Mouse (Mus musculus): ENCODE data around the gene Chtf18.

GRCm38 (mm10) chr17:25773549-25774120 is 46.4 kb upstream of the Chtf18 start, which contains the start of gene Narfl:
- TF ChIP-seq USF1 (IDR thresholded peaks at IDR 0.05; ENCODE audit: low read depth, low read length) (peak; percentile 21; the same call in 1 of the 2 replicates), MAFK (IDR thresholded peaks at IDR 0.05; ENCODE audit: insufficient replicate concordance, low read length) (peak; percentile 12; the same call in 1 of the 2 replicates), POLR2A (IDR thresholded peaks at IDR 0.05; ENCODE audit: low read depth, low read length) (peak; percentile 78)

Measured in CH12.LX (cell line).